Mouse (Mus musculus) liver, embryonic 13.5 days (tissue): ENCODE results near the gene Slc26a1. TPM values are rescaled to one million over a fixed set of nuclear protein-coding genes. Genes with fewer than 3 reads are reported as not detected.
A peak's percentile ranks its signal among the peaks of the same experiment; 100 is the strongest.

Experiments used
- ATAC-seq: fragments of 200-750 bp; cut with Nextera tagmentation; 2 replicates; pipeline ENCODE4 v1.8.0; 2017; ENCODE audit warnings: low read depth, mild to moderate bottlenecking, moderate number of reproducible peaks, moderate library complexity
- DNase-seq: peaks from one replicate; pipeline ENCODE4 v3.0.0; 2022
- H3K27ac ChIP-seq: fragments of 300-500 bp; sonication (generic); 2 replicates; pipeline ENCODE4 v1.5.1; 2015; ENCODE audit warnings: moderate library complexity, mild to moderate bottlenecking, inconsistent platforms
- H3K27me3 ChIP-seq: fragments of 300-500 bp; sonication (generic); 2 replicates; pipeline ENCODE4 v1.6.1; 2015; ENCODE audit warnings: mild to moderate bottlenecking, inconsistent platforms
- H3K36me3 ChIP-seq: fragments of 300-500 bp; sonication (generic); 2 replicates; pipeline ENCODE4 v1.6.1; 2015; ENCODE audit warnings: mild to moderate bottlenecking, inconsistent platforms
- H3K4me1 ChIP-seq: fragments of 300-500 bp; sonication (generic); replicated peaks from 2 replicates; pipeline ENCODE4 v1.6.1; 2015; ENCODE audit warnings: inconsistent platforms
- H3K4me2 ChIP-seq: fragments of 300-500 bp; sonication (generic); 2 replicates; pipeline ENCODE4 v1.6.1; 2015; ENCODE audit warnings: inconsistent platforms, mild to moderate bottlenecking, moderate library complexity
- H3K4me3 ChIP-seq: fragments of 300-500 bp; sonication (generic); replicated peaks from 2 replicates; pipeline ENCODE4 v1.5.1; 2015; ENCODE audit warnings: mild to moderate bottlenecking, inconsistent platforms
- H3K9ac ChIP-seq: fragments of 300-500 bp; sonication (generic); 2 replicates; pipeline ENCODE4 v1.6.1; 2015; ENCODE audit warnings: mild to moderate bottlenecking, inconsistent platforms
- H3K9me3 ChIP-seq: fragments of 300-500 bp; sonication (generic); replicated peaks from 2 replicates; pipeline ENCODE4 v1.6.1; 2016; ENCODE audit warnings: inconsistent platforms
- WGBS: fragments of 180-500 bp; shearing (Covaris S2); methylation state at CpG from one replicate; pipeline ENCODE4 v1.1.7; 2015; ENCODE audit not compliant: insufficient replicate concordance; 5-methylcytosine and 5-hydroxymethylcytosine counted together
- polyA plus RNA-seq: library from polyadenylated mRNA; unstranded; fragments of >200 nt; fragmentation: Nextera tagmentation; extraction: Ambion mirVana; gene quantifications from 2 replicates; pipeline ENCODE4 v1.2.1, GENCODE M21; 2015

The Slc26a1 gene
- 12.0 and 12.7 TPM in 2 replicates for polyA plus RNA-seq

- H3K27ac ChIP-seq: peak within 1 kb of the TSS; percentile 96
- DNase-seq (peak; percentile 65), ATAC-seq (peak; percentile 57)
- peaks cover 96% of the 10 kb centered on the region for H3K4me1 ChIP-seq
- WGBS: 27% methylated on average over 9 of the region's 9 CpGs
- H3K27me3 ChIP-seq: no peaks in the 10 kb centered on the region
- peak within 1 kb of the TSS; percentile 79 for H3K9ac ChIP-seq
- peak within 1 kb of the TSS; percentile 60 for H3K4me3 ChIP-seq
- H3K36me3 ChIP-seq: peaks cover 31% of the 10 kb centered on the region
- peak within 1 kb of the TSS; percentile 75 for H3K4me2 ChIP-seq
- H3K9me3 ChIP-seq: no peaks in the 10 kb centered on the region
These were observed at the start of gene Slc26a1 for GRCm38 (mm10) chr5:108675251-108675816. Gene Slc26a1, minus strand, starts transcription at chr5:108675569.

DNA sequence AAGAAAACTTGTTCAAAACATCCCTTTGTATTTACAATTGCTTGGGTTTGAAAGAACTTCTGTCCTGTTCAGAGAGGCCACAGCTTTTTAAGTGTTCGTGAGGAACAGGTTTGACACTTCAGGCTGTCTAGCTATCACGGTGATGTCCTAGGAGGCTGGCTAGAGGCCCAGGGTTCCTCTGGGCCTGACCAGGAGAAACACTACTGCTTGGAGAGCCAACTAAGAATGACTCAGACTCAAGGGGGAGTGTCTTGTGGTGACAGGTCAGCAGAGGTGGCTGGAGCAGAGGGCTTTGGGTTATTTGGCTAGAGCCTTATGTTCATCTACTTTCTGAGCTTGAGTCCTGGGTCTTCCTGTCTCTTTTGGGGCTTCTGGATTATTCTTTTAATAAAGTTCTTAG lies 48.6 kb upstream of the Slc26a1 start:
- H3K36me3 ChIP-seq: no peaks in the 10 kb centered on the region
- no peak overlapping the region for H3K4me2 ChIP-seq
- no peak overlapping the region for H3K27ac ChIP-seq
- no peak overlapping the region for H3K4me3 ChIP-seq
- H3K9ac ChIP-seq: no peak overlapping the region
- WGBS: 46% methylated on average over 2 of the region's 2 CpGs
- peaks cover 6% of the 10 kb centered on the region for H3K4me1 ChIP-seq
- DNase-seq (no peak), ATAC-seq (no peak)
- H3K27me3 ChIP-seq: no peaks in the 10 kb centered on the region; the same call in 1 of the 2 replicates
- H3K9me3 ChIP-seq: no peaks in the 10 kb centered on the region

GRCm38 (mm10) chr5:108719761-108720160 lies 44.4 kb upstream of the Slc26a1 start:
- Histone ChIP-seq H3K36me3 (no peaks in the 10 kb centered on the region), H3K27ac (no peak overlapping the region), H3K9ac (no peak overlapping the region), H3K4me3 (no peak overlapping the region), H3K27me3 (no peaks in the 10 kb centered on the region; the same call in 1 of the 2 replicates), H3K4me1 (peaks cover 7% of the 10 kb centered on the region; the same call in 1 of the 2 replicates), H3K4me2 (no peak overlapping the region), H3K9me3 (no peaks in the 10 kb centered on the region)
- WGBS: 38% methylated on average over 7 of the region's 7 CpGs
- peak; percentile 55 for ATAC-seq
- DNase-seq: no peak

DNA sequence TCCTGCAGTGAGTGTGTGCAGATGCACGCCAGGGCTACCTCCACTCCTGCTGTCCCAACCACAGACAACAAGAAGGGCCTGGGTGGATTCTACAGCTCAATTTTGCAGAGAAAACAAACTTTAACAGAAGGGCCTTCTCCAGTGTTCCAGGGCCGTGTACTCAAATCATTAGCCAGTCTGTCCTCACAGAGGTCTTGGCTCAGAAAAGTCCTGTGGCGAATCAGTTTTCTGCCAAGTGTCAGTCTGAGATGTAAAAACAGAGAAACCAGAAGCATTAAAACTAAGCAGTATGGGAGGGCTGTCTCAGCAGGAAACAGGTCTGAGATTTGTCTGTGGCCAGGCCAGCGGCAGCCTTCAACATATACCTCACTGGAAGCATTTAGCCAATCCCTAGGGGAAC lies 42.7 kb upstream of the Slc26a1 start:
- ATAC-seq (no peak), DNase-seq (no peak)
- no peak overlapping the region for H3K27ac ChIP-seq
- H3K4me1 ChIP-seq: peaks cover 7% of the 10 kb centered on the region; the same call in 1 of the 2 replicates
- no peak overlapping the region for H3K4me3 ChIP-seq
- no peaks in the 10 kb centered on the region for H3K36me3 ChIP-seq
- H3K27me3 ChIP-seq: no peaks in the 10 kb centered on the region; the same call in 1 of the 2 replicates
- no peaks in the 10 kb centered on the region for H3K9me3 ChIP-seq
- 53% methylated on average over 4 of the region's 4 CpGs for WGBS
- no peak overlapping the region for H3K9ac ChIP-seq
- no peak overlapping the region for H3K4me2 ChIP-seq

DNA sequence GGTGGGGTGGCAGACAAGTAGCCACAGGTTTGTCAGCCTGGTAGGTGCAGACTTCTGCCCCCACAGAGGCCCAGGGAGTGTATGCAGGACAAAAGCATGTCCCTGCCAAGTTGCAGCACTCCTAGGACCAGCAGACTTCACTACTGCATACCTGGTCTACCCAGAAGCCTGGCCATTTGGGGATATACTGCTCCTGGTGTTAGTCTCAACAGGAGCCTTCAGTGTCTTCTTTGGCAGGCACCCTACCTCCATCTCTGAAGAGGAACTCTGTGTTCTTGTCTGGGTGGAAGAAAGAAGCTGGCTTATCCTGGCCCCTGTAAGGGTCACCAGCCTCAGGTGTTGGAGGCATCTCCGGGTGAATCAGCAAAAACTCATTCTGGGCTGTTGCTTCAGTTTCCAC lies 40.6 kb upstream of the Slc26a1 start:
- peaks cover 7% of the 10 kb centered on the region; the same call in 1 of the 2 replicates for H3K4me1 ChIP-seq

DNA sequence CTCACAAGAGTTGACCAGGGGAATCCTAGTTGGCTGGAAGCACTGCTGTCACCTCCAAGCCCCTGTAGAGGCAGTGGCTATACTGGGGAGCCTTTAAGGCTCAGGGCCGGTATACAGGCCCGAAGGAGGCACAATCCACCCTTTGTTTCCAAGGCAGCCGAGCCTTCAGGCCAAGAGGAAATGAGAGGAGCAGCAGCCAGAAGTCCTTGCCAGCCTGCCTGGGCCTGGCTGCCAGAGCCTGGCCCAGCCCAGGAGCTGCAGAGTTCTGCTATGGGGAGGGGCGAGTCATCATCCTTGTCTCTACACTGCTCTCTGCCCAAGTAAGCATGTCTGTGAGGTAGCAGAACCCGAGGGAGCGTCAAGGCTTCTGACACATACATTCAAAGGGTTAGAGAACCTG lies 38.8 kb upstream of the Slc26a1 start:
- H3K4me3 ChIP-seq: no peak overlapping the region
- no peaks in the 10 kb centered on the region for H3K9me3 ChIP-seq
- 53% methylated on average over 6 of the region's 6 CpGs for WGBS
- H3K9ac ChIP-seq: no peak overlapping the region
- H3K27ac ChIP-seq: no peak overlapping the region
- no peaks in the 10 kb centered on the region; the same call in 1 of the 2 replicates for H3K27me3 ChIP-seq
- no peaks in the 10 kb centered on the region for H3K36me3 ChIP-seq
- ATAC-seq (no peak), DNase-seq (no peak)
- H3K4me2 ChIP-seq: no peak overlapping the region
- peaks cover 17% of the 10 kb centered on the region for H3K4me1 ChIP-seq

More for the DNA sequence above, 40.6 kb upstream of the Slc26a1 start:
- H3K27ac ChIP-seq: no peak overlapping the region
- H3K36me3 ChIP-seq: no peaks in the 10 kb centered on the region
- DNase-seq (no peak), ATAC-seq (no peak)
- WGBS: 73% methylated on average over 1 of the region's 1 CpGs
- no peak overlapping the region for H3K4me2 ChIP-seq
- H3K9me3 ChIP-seq: no peaks in the 10 kb centered on the region
- no peaks in the 10 kb centered on the region; the same call in 1 of the 2 replicates for H3K27me3 ChIP-seq
- no peak overlapping the region for H3K4me3 ChIP-seq
- H3K9ac ChIP-seq: no peak overlapping the region

- no peak overlapping the region for H3K4me2 ChIP-seq
- ATAC-seq (no peak), DNase-seq (no peak)
- no peaks in the 10 kb centered on the region for H3K27me3 ChIP-seq
- no peak overlapping the region for H3K4me3 ChIP-seq
- H3K4me1 ChIP-seq: peaks cover 22% of the 10 kb centered on the region
- no peak overlapping the region for H3K9ac ChIP-seq
- H3K27ac ChIP-seq: no peak overlapping the region
- H3K9me3 ChIP-seq: no peaks in the 10 kb centered on the region
- no peaks in the 10 kb centered on the region for H3K36me3 ChIP-seq
These were observed 38.3 kb upstream of the Slc26a1 start for GRCm38 (mm10) chr5:108713691-108714090.

DNA sequence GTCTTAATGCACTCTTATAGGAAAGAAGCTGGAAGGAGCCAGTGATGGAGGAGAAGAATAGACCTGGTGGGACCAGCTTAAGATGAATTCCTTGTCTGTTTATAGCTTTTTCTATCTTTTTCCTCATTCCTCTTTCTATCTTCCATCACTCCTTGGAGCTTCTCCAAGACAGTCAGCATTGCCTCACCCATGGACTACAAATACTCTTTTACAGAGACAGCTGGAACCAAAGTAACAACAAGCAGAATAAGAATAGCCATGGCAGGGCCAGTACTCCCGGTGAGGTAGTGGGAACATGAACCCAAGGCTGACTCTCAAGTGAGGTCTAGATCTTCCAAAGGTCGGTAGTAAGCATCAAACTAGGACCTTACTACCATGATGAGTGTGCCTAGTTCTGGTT lies 37.7 kb upstream of the Slc26a1 start:
- WGBS: 63% methylated on average over 2 of the region's 2 CpGs
- H3K4me1 ChIP-seq: peaks cover 28% of the 10 kb centered on the region
- no peak overlapping the region for H3K9ac ChIP-seq
- no peaks in the 10 kb centered on the region for H3K36me3 ChIP-seq
- ATAC-seq: no peak
- H3K4me3 ChIP-seq: no peak overlapping the region
- no peaks in the 10 kb centered on the region for H3K27me3 ChIP-seq
- no peak for DNase-seq
- no peak overlapping the region for H3K4me2 ChIP-seq
- H3K27ac ChIP-seq: no peak overlapping the region
- no peaks in the 10 kb centered on the region for H3K9me3 ChIP-seq

- Histone ChIP-seq H3K36me3 (peaks cover 5% of the 10 kb centered on the region), H3K9me3 (no peaks in the 10 kb centered on the region), H3K27me3 (no peaks in the 10 kb centered on the region), H3K27ac (no peak overlapping the region), H3K4me2 (no peak overlapping the region), H3K4me1 (peaks cover 39% of the 10 kb centered on the region), H3K9ac (no peak overlapping the region), H3K4me3 (no peak overlapping the region)
- 67% methylated on average over 6 of the region's 6 CpGs for WGBS
- DNase-seq (no peak), ATAC-seq (no peak)
These were observed 36.6 kb upstream of the Slc26a1 start for GRCm38 (mm10) chr5:108711968-108712367.

DNA sequence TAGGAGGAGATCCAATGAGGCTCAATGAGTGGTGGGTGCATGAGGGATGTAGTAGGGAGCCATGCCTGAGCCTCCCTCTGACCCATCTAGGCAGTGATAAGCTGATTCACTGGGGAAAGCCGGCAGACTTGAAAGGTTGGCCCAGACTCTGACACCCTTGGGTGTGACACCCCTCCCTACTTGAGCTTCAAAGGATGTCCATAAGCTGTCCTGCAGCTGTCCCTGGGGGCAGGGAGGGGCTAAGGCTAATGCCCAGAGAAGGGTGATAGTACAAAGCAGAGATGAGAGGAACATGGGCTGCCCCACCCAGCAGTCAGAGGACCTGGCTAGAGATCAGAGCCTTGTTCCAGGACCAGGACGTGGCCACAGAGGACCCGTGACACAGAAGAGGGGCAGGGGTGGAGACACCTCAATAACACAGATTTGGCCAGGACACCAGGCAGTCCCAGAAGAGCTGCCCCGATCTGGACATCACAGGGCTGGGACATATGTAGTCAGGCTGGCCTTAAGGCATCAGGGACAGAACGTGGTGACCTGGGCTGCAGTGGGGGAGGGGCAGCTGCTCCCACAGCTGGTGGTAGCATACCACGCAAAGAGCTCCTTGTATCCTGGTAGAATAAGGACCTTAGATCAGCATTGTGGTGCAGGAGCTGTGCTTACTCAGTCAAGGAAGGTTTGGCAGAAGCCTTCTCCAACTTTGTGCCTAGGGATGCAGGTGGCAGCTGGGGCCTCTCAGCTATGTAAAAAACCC lies 33.8 kb upstream of the Slc26a1 start:
- DNase-seq (peak; percentile 38), ATAC-seq (peak; percentile 64)
- Histone ChIP-seq H3K4me2 (peak overlapping the region; percentile 27; the same call in 1 of the 2 replicates), H3K27me3 (no peaks in the 10 kb centered on the region), H3K9me3 (no peaks in the 10 kb centered on the region), H3K36me3 (peaks cover 33% of the 10 kb centered on the region), H3K4me3 (no peak overlapping the region), H3K9ac (peak overlapping the region; percentile 30; the same call in 1 of the 2 replicates), H3K27ac (peak overlapping the region; percentile 79), H3K4me1 (peaks cover 46% of the 10 kb centered on the region)
- WGBS: 47% methylated on average over 6 of the region's 6 CpGs

DNA sequence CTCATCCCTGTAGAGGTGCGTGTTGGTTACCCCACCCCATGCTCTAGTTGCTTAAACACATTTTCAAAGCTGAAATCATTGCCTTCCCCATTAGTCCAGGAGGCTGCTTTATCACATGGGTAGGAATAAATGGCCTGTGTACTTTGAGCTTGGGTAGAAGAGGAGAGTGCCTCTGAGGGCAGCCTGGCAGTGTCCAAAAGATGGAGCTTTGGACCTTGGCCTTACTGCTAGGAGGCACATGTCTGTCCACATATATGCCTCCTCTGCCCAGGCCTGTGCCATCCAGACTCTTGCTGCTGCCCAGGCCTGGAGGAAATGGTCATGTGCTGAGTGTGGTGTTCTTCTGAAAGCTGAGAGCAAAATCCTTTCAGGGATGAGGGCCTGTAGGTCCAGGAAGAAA lies 33.0 kb upstream of the Slc26a1 start:
- no peak for ATAC-seq
- Histone ChIP-seq H3K27me3 (no peaks in the 10 kb centered on the region), H3K27ac (peak overlapping the region; percentile 79), H3K9ac (peak overlapping the region; percentile 30), H3K4me2 (peak overlapping the region; percentile 27), H3K36me3 (peaks cover 37% of the 10 kb centered on the region), H3K4me1 (peaks cover 53% of the 10 kb centered on the region), H3K4me3 (no peak overlapping the region), H3K9me3 (no peaks in the 10 kb centered on the region)
- WGBS: 74% methylated on average over 1 of the region's 1 CpGs
- DNase-seq: no peak
